Mouse (Mus musculus) embryonic facial prominence, embryonic 11.5 days (tissue): ENCODE measurements around the gene Hist1h2ah. TPM values are rescaled to one million over a fixed set of nuclear protein-coding genes. Genes with fewer than 3 reads are reported as not detected.

Experiments
- ATAC-seq: fragments of 200-750 bp; cut with Nextera tagmentation; replicated peaks from 2 replicates; pipeline ENCODE4 v1.8.0; 2017; ENCODE audit warnings: low read depth; ENCODE audit not compliant: insufficient number of reproducible peaks, low FRiP score, low TSS enrichment
- DNase-seq: peaks from one replicate; pipeline ENCODE4 v3.0.0-alpha.2; 2015; ENCODE audit warnings: low spot score
- H3K27ac ChIP-seq: fragments of 300-500 bp; sonication (generic); replicated peaks from 2 replicates; pipeline ENCODE4 v1.5.1; 2014; ENCODE audit warnings: mild to moderate bottlenecking, low read depth, low read length, control low read depth
- H3K27me3 ChIP-seq: fragments of 300-500 bp; sonication (generic); 2 replicates; pipeline ENCODE4 v1.6.1; 2014; ENCODE audit warnings: mild to moderate bottlenecking, low read length, moderate library complexity, mixed read lengths; ENCODE audit not compliant: control insufficient read depth, insufficient read depth
- H3K36me3 ChIP-seq: fragments of 300-500 bp; sonication (generic); replicated peaks from 2 replicates; pipeline ENCODE4 v1.6.1; 2014; ENCODE audit warnings: low read depth, mild to moderate bottlenecking, low read length, moderate library complexity, mixed read lengths; ENCODE audit not compliant: control insufficient read depth, insufficient read depth
- H3K4me1 ChIP-seq: fragments of 300-500 bp; sonication (generic); 2 replicates; pipeline ENCODE4 v1.6.1; 2014; ENCODE audit warnings: low read length, mixed read lengths; ENCODE audit not compliant: control insufficient read depth, insufficient read depth
- H3K4me2 ChIP-seq: fragments of 300-500 bp; sonication (generic); 2 replicates; pipeline ENCODE4 v1.6.1; 2014; ENCODE audit warnings: low read depth, mild to moderate bottlenecking, control low read depth, low read length, moderate library complexity
- H3K4me3 ChIP-seq: fragments of 300-500 bp; sonication (generic); 2 replicates; pipeline ENCODE4 v1.5.1; 2014; ENCODE audit warnings: low read depth, low read length, control low read depth
- H3K9ac ChIP-seq: fragments of 300-500 bp; sonication (generic); replicated peaks from 2 replicates; pipeline ENCODE4 v1.6.1; 2014; ENCODE audit warnings: mild to moderate bottlenecking, control low read depth, low read length
- H3K9me3 ChIP-seq: fragments of 300-500 bp; sonication (generic); replicated peaks from 2 replicates; pipeline ENCODE4 v1.6.1; 2016; ENCODE audit warnings: mild to moderate bottlenecking, low read length, inconsistent platforms, mixed read lengths; ENCODE audit not compliant: control insufficient read depth
- WGBS: fragments of 180-500 bp; shearing (Covaris S2); extraction: QIAGEN DNeasy Blood & Tissue Kit; methylation state at CpG from one replicate; pipeline ENCODE4 v1.1.7; 2014; 5-methylcytosine and 5-hydroxymethylcytosine counted together
- polyA plus RNA-seq: library from polyadenylated mRNA; unstranded; fragments of >200 nt; fragmentation: Nextera tagmentation; extraction: Ambion mirVana; gene quantifications from 2 replicates; pipeline ENCODE4 v1.2.1, GENCODE M21; 2014

The Hist1h2ah gene
- polyA plus RNA-seq, 1 experiment from 2014 or later: 4.2 TPM

DNA sequence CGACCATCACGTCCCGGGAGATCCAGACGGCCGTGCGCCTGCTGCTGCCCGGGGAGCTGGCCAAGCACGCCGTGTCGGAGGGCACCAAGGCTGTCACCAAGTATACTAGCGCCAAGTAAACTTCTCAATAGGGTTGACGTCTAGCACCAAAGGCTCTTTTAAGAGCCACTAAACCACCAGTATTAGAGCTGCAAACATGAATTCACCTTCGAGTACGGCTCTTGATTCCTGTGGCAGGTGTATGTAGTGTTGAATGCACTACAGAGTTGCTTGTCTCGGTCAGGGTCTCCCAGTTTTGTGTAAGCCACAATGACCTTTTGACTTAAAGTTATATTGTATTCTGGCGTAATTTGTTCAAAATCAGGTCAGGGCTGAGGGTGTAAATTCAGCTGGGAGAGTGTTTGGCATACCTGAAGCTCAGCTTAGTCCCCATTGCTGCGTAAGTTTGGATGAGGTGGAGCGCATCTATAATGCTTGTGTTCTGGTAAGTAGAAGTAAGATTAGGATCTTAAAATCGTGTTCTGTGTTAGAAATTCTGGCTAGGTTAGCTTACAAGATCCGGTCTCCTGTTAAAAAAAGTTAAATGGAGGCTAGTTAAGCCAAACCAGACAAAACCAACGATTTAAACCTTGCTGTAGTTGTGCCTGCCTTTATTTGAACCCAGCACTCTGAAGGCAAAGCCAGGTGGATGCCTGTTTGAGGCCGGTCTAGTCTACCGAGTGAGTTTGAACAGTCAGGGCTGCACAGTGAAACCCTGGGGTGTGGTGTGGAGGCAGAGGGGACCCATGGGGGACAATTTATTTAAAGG is 985 bp upstream of the Hist1h2ah start:
- WGBS: 3% methylated on average over 19 of the region's 23 CpGs
- peak overlapping the region; percentile 34 for H3K4me3 ChIP-seq
- no peaks in the 10 kb centered on the region for H3K4me1 ChIP-seq
- H3K9ac ChIP-seq: peak overlapping the region; percentile 50
- peak; percentile 0; the same call in 1 of the 2 replicates for ATAC-seq
- no peaks in the 10 kb centered on the region for H3K36me3 ChIP-seq
- peak; percentile 69 for DNase-seq
- H3K27me3 ChIP-seq: no peaks in the 10 kb centered on the region
- no peaks in the 10 kb centered on the region for H3K9me3 ChIP-seq
- peak overlapping the region; percentile 75 for H3K27ac ChIP-seq
- peak overlapping the region; percentile 46 for H3K4me2 ChIP-seq

DNA sequence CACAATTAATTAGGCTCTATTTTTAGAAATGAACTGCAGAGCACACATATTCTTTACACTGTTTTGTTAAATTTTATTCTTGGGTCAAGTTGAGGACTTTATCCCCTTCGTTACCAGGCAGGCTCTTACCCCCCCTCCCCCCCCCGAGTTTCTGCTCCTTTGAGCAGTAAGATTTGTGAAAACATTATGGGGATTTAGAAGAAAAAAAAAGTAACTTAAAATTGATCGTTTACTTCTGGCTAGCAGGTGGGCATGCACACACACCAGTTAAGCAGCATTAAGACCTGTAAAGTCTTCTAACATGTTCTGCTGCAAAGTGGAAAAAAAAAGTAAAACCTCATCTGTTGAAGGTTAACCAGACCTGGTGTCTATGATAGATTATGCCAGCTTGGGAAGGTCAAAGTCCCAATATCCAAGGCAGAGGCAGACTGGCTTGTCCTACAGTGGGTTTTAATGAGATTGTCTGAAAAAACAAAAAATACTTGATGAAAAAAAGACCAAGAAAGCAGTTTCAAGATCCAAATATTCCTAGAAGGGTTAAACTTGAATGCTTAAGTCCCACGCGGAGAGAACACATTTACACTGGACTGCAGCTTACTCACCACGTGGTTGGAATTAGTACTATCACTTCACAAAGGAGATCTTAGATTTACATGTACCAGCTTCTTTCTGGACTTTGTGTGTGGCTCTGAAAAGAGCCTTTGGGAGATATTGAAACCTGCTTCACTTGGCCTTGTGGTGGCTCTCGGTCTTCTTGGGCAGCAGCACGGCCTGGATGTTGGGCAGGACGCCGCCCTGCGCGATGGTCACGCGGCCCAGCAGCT is 713 bp downstream of the Hist1h2ah start:
- H3K4me3 ChIP-seq: peak overlapping the region; percentile 46
- H3K4me2 ChIP-seq: peak overlapping the region; percentile 72
- ATAC-seq (no peak), DNase-seq (no peak)
- no peaks in the 10 kb centered on the region for H3K9me3 ChIP-seq
- peak overlapping the region; percentile 77 for H3K9ac ChIP-seq
- H3K4me1 ChIP-seq: no peaks in the 10 kb centered on the region
- H3K27ac ChIP-seq: peak overlapping the region; percentile 89
- no peaks in the 10 kb centered on the region for H3K36me3 ChIP-seq
- 0% methylated on average over 12 of the region's 14 CpGs for WGBS
- no peaks in the 10 kb centered on the region for H3K27me3 ChIP-seq

DNA sequence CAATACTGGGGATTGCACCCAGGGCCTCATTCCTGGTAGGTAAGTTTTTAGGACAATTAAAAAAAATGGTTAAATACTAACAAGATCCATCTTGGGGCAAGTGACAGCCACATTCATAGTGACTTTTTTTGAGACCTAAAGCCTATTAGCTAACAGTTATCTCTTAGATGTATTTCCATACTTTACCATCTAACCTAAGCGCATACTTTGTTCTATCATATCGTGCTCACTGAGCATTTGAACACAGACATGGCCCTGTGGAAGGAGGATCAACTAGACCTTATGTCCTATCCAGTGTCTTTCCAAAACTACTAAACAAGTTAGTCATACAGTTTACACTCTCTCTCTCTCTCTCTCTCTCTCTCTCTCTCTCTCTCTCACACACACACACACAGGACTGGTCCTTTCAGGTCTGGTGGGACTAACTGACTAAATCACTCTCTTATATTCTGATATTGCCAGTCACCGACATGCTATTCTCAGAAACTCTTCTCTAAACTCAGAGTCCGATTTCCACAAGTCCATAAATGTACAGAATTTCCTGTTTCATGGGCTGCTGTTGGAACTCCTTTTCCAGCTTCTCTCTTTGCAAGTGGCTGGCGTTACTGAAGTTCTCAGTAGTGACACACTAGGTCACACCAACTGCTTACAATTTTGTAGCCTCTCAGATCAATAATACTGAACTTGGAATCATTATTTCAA is 1.5 kb downstream of the Hist1h2ah start:
- Histone ChIP-seq H3K27me3 (no peaks in the 10 kb centered on the region), H3K9ac (peak overlapping the region; percentile 77), H3K27ac (peak overlapping the region; percentile 89; the same call in 1 of the 2 replicates), H3K9me3 (no peaks in the 10 kb centered on the region), H3K36me3 (no peaks in the 10 kb centered on the region), H3K4me3 (peak overlapping the region; percentile 46), H3K4me2 (peak overlapping the region; percentile 72), H3K4me1 (no peaks in the 10 kb centered on the region)
- no peak for ATAC-seq
- DNase-seq: no peak
- 52% methylated on average over 5 of the region's 5 CpGs for WGBS

DNA sequence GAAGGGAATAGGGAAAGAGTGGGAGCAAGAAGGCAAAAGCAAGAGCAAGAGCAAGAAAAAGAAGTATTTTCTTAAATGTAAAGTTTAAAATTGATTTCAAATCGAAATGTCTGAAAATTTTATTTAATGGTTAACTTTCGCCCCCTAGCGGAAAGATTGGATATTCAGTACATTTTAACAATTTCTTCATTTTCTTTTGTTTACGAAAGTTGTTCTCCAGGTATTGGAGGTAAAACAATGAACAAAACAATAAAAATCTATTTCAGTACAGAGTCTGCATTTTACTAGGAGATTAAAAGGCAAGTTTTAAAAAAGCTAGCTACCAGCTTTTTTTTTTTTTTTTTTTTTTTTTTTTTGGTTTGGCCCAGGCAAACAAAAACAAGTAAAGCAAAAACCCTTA is 4.9 kb downstream of the Hist1h2ah start:
- H3K9me3 ChIP-seq: no peaks in the 10 kb centered on the region
- DNase-seq (peak; percentile 77), ATAC-seq (no peak)
- no peak overlapping the region for H3K9ac ChIP-seq
- no peak overlapping the region for H3K4me2 ChIP-seq
- no peaks in the 10 kb centered on the region for H3K27me3 ChIP-seq
- no peak overlapping the region for H3K4me3 ChIP-seq
- H3K27ac ChIP-seq: no peak overlapping the region
- H3K4me1 ChIP-seq: no peaks in the 10 kb centered on the region
- 20% methylated on average over 4 of the region's 4 CpGs for WGBS
- H3K36me3 ChIP-seq: no peaks in the 10 kb centered on the region

DNA sequence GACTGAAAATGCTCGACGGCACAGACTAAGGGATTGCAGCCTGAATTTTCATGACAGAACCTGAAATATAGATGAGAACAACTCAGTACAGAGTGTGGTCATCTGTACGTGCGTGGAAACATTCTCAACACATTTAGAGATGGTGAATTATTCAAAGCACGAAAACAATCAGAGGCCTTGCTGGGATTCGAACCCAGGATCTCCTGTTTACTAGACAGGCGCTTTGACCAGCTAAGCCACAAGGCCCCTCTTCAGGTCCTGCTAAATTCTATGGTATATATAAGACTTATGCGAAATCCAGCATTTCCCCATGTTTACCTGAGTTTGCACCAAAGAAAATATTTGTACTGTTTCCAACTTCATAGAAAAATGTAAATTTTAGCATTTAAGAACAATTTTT is 5.4 kb downstream of the Hist1h2ah start:
- H3K27me3 ChIP-seq: no peaks in the 10 kb centered on the region
- no peak overlapping the region for H3K9ac ChIP-seq
- DNase-seq (no peak), ATAC-seq (no peak)
- 24% methylated on average over 8 of the region's 8 CpGs for WGBS
- H3K9me3 ChIP-seq: no peaks in the 10 kb centered on the region
- H3K4me1 ChIP-seq: no peaks in the 10 kb centered on the region
- no peaks in the 10 kb centered on the region for H3K36me3 ChIP-seq
- no peak overlapping the region for H3K4me2 ChIP-seq
- H3K27ac ChIP-seq: no peak overlapping the region
- no peak overlapping the region for H3K4me3 ChIP-seq

DNA sequence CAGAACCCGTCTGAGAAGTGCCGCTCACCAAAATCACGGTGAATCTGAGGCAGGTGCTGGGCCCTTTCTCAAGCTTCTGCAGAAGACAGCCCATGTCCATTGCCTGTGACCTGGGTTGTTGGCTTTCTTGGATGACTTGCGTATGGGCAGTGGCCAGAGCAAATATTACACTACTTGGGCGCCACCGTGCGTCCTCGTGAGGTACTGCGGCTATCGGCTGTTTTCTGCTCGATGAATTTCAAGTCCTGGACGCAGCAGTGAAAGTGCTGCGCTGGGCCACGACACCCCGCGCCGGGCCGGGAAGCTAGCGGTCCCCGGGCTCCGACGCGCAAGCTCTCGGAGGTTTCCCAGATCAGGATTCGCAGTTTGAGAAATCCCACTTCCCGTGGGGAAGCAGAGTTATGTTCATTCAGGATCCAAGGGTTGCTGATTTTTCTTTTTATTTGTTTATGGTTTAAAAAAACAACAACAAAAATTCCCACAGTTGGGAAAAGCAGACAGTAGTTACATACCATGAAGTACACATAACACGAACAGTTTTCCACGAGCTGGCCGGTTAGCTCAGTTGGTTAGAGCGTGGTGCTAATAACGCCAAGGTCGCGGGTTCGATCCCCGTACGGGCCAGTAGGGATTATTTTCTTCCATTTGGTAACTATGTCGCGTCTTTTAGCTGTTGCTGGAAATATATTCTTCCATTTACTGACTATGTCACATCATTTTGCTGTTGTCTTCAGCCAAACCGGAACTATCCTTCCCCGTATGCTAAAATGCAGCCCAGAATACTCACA is 6.5 kb downstream of the Hist1h2ah start:
- Histone ChIP-seq H3K4me3 (peak overlapping the region; percentile 42), H3K9me3 (no peaks in the 10 kb centered on the region), H3K36me3 (no peaks in the 10 kb centered on the region), H3K9ac (peak overlapping the region; percentile 49), H3K27ac (no peak overlapping the region; the same call in 1 of the 2 replicates), H3K4me2 (peak overlapping the region; percentile 44), H3K4me1 (no peaks in the 10 kb centered on the region), H3K27me3 (no peaks in the 10 kb centered on the region)
- DNase-seq (peak; percentile 95), ATAC-seq (peak; percentile 68)
- under 1% methylated on average over 40 of the region's 40 CpGs for WGBS
